Mouse (Mus musculus): ENCODE data around the gene Hipk3.

DNA sequence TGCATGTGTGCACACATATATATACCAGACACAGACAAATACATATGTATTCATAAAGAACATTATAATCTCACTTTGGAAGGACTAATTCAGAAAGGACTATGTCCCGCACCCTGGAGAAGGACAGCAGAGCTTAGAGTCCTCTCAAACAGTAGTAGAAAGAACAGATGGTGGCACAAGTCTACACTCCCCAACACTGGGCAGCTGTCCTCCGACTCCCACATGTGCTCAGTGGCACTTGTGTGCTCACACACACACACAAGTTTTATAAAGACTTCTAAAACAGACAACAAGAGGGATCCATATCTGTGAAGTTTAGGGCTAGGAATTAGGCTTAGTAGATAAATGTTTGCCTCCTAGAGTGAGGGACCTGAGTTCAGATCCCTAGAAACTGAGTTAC, 6.8 kb upstream of the Hipk3 start:
- no peak for TF ChIP-seq POLR2A (IDR thresholded peaks at IDR 0.05; ENCODE audit: low read depth, low read length)
- no peak for TF ChIP-seq CTCF (IDR thresholded peaks at IDR 0.05; ENCODE audit: borderline replicate concordance, insufficient read depth, low read length)
